Mouse (Mus musculus) thymus, postnatal 25 days (tissue): ENCODE results near the gene Sh3yl1.

Experiments used
- DNase-seq: peaks from one replicate; pipeline ENCODE4 v3.0.0; 2022

Sh3yl1 gene

DNA sequence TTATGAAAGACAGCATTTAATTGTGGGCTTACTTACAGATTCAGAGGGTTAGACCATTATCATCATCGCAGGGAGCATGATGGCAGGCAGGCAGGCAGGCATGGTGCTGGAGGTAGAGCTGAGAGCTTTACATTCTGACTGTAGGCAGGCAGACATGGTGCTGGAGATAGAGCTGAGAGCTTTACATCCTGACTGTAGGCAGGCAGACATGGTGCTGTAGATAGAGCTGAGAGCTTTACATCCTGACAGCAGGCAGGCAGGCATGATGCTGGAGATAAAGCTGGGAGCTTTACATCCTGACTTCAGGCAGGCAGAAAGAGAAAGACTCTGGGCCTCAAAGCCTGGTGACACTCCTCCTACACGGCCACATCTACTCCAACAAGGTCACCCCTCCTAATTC, 59.2 kb downstream of the Sh3yl1 start:
- no peak for DNase-seq

DNA sequence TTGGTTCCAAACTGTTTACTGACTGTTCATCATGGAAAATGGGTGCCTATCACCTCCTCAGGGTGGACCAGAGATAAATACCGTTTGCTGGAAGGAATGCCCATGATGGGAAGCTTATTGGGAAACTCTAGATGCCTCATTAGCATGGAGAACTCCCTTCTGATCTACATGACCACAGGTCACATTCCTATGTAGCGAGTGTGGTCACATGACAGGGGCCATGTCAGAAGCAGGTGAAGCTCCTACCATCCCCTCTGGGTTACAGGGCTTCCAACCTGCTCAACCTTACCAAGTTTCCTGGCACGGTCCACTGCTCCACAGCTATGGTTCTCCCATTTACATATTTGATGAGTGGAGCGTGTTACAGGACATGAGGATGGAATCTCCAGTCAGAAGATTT, 92.3 kb downstream of the Sh3yl1 start:
- no peak for DNase-seq

DNA sequence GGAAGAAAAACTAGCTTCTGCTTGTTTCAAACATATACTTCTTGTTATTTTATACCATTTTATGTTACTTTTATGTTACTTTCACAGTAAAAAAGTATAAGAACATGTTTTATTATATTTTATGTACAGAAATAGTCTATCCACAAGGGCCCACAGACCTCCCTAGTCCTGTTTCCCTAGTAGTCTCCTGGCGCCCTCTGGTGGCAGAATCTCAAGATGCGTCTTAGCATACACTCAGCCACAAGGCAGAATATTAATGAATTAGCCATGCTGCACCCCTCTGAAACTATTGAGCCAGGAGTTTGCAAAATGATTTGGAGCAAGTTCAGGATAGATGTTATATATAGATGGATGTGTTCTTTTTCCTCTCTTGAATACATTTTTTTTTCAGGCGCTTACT, 93.5 kb downstream of the Sh3yl1 start:
- DNase-seq = peak; percentile 44

DNA sequence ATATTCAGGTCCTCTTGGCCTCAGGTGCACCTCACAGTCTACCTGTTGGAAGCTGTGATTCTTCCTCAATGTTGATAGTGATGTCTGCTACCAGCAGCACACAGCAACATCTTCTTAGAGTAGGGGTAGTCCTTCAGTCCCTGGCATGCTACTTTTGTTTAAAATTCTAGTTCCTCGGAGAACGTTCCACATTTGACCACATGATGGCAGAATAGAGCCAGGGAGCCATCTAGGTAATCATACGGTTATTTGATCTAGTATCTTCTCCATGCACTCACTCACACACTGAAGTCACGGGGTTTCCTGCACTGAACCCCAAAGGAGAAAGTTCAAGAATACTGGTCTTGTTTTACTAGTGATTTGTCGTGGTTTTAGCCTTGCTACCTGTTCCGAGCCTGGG, 96.7 kb downstream of the Sh3yl1 start:
- DNase-seq = no peak
